Mouse (Mus musculus): Measurements from ENCODE around the gene Nfkb1.

GRCm38 (mm10) chr3:135646622-135647021, 44.7 kb downstream of the Nfkb1 start:
- no peak for TF ChIP-seq SMC3 (IDR thresholded peaks at IDR 0.05; ENCODE audit: low read depth, low read length)
- no peak for TF ChIP-seq CTCF (conservative IDR thresholded peaks at IDR 0.05 in 1 of 2, IDR thresholded peaks at IDR 0.05 in 1 of 2; ENCODE audit: low read depth in 2 of 2, low read length in 2 of 2)
- TF ChIP-seq IRF4 (IDR thresholded peaks at IDR 0.05; ENCODE audit: low read depth, low read length) = no peak
- no peak; the same call in 1 of the 2 replicates for TF ChIP-seq POLR2A (IDR thresholded peaks at IDR 0.05; ENCODE audit: low read depth, low read length)
- TF ChIP-seq MAFK (IDR thresholded peaks at IDR 0.05; ENCODE audit: insufficient replicate concordance, low read length) = no peak
- no peak for TF ChIP-seq EP300 (IDR thresholded peaks at IDR 0.05; ENCODE audit: low read length)
- TF ChIP-seq MXI1 (IDR thresholded peaks at IDR 0.05; ENCODE audit: low read depth, low read length) = no peak
- TF ChIP-seq MAX (IDR thresholded peaks at IDR 0.05; ENCODE audit: low read length) = no peak
- no peak for TF ChIP-seq ZNF384 (IDR thresholded peaks at IDR 0.05; ENCODE audit: low read depth, low read length)
- no peak for TF ChIP-seq TCF12 (IDR thresholded peaks at IDR 0.05; ENCODE audit: low read depth, low read length)
- no peak for TF ChIP-seq USF1 (IDR thresholded peaks at IDR 0.05; ENCODE audit: low read depth, low read length)
- TF ChIP-seq CHD2 (IDR thresholded peaks at IDR 0.05; ENCODE audit: low read length) = no peak

Measured in CH12.LX (cell line).